Mouse (Mus musculus): ENCODE data around the gene Csad. TPM values are rescaled to one million over a fixed set of nuclear protein-coding genes. Genes with fewer than 3 reads are reported as not detected.

Gene Csad
- polyA plus RNA-seq, 1 experiment: 42.7 TPM

- TF ChIP-seq POLR2A (IDR thresholded peaks at IDR 0.05; ENCODE audit: low read depth, low read length) (no peak), CTCF (IDR thresholded peaks at IDR 0.05; ENCODE audit: borderline replicate concordance, insufficient read depth, low read length) (no peak)
- no peak overlapping the region for H3K4me3 ChIP-seq (ENCODE audit: insufficient read depth, low read length)
- H3K27ac ChIP-seq (ENCODE audit: insufficient read depth, low read length): no peak overlapping the region
- H3K4me1 ChIP-seq (ENCODE audit: control insufficient read depth, insufficient read depth, low read length): no peaks in the 10 kb centered on the region
Measured at GRCm38 (mm10) chr15:102177417-102177816, 27.1 kb downstream of the Csad start.

DNA sequence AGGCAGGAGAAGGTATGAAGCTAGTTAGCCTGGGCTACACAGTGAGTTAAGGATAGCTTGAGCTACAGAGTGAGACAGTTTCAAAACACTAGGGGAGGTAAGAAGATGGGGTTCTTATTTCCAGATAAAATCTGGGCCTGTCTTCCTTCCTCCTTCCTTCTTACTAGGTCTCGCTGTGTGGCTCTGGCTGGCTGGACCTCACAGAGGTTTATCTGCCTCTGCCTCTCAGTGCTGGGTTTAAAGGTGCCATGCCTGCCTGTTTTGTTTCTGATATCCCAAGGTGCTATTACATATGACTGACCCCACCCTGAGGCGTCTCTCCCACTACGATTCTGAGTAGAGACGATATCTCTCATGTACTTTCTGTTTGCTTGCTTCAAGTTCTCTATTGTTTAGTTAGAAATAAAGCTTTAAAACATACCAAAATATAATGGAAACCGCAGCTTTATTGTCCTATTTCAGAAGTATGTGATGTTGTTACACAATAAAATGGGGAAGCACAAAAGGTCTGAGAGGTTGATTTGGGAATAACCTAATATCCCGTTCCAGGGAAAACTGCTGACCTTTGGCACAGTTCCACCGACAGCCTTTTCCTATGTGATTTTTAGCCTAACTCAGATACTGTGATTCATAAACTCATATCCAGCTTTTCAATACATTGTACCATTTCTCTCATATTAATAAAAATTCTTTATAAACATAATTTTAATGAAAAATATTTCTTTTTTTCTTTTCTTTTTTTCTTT lies 27.8 kb downstream of the Csad start:
- Histone ChIP-seq H3K4me1 (ENCODE audit: control insufficient read depth, insufficient read depth, low read length) (no peaks in the 10 kb centered on the region), H3K4me3 (ENCODE audit: insufficient read depth, low read length) (no peak overlapping the region), H3K27ac (ENCODE audit: insufficient read depth, low read length) (no peak overlapping the region)
- TF ChIP-seq POLR2A (IDR thresholded peaks at IDR 0.05; ENCODE audit: low read depth, low read length) (no peak), CTCF (IDR thresholded peaks at IDR 0.05; ENCODE audit: borderline replicate concordance, insufficient read depth, low read length) (no peak)

- Histone ChIP-seq H3K4me1 (ENCODE audit: control insufficient read depth, insufficient read depth, low read length) (no peaks in the 10 kb centered on the region), H3K4me3 (ENCODE audit: insufficient read depth, low read length) (no peak overlapping the region), H3K27ac (ENCODE audit: insufficient read depth, low read length) (no peak overlapping the region)
- no peak for TF ChIP-seq POLR2A (IDR thresholded peaks at IDR 0.05; ENCODE audit: low read depth, low read length)
Measured at GRCm38 (mm10) chr15:102175736-102176319, 28.7 kb downstream of the Csad start.

DNA sequence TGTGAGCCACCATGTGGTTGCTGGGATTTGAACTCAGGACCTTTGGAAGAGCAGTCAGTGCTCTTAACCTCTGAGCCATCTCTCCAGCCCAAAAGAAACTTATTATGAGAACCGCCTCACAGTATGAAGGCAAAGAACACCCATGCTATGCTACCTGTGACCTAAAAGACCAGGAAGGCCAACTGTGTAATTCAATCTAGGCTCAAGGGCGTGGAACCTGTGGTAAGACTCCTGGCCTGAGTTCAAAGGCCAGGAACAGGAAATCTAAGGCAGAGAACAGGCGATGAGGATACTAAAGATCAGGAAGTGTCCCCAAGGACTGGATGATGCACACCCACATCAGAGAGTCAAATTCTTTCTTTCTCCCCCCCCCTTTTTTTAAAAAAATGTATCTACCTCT lies 30.9 kb downstream of the Csad start:
- peaks cover 1% of the 10 kb centered on the region for H3K4me1 ChIP-seq (ENCODE audit: control insufficient read depth, insufficient read depth, low read length)
- H3K4me3 ChIP-seq (ENCODE audit: insufficient read depth, low read length): no peak overlapping the region
- no peak for TF ChIP-seq POLR2A (IDR thresholded peaks at IDR 0.05; ENCODE audit: low read depth, low read length)
- no peak for TF ChIP-seq CTCF (IDR thresholded peaks at IDR 0.05; ENCODE audit: borderline replicate concordance, insufficient read depth, low read length)
- no peak overlapping the region for H3K27ac ChIP-seq (ENCODE audit: insufficient read depth, low read length)

GRCm38 (mm10) chr15:102169064-102169463 lies 35.5 kb downstream of the Csad start:
- no peak overlapping the region for H3K4me3 ChIP-seq (ENCODE audit: insufficient read depth, low read length)
- H3K4me1 ChIP-seq (ENCODE audit: control insufficient read depth, insufficient read depth, low read length): peaks cover 17% of the 10 kb centered on the region
- no peak for TF ChIP-seq CTCF (IDR thresholded peaks at IDR 0.05; ENCODE audit: borderline replicate concordance, insufficient read depth, low read length)
- TF ChIP-seq POLR2A (IDR thresholded peaks at IDR 0.05; ENCODE audit: low read depth, low read length): no peak
- no peak overlapping the region for H3K27ac ChIP-seq (ENCODE audit: insufficient read depth, low read length)

DNA sequence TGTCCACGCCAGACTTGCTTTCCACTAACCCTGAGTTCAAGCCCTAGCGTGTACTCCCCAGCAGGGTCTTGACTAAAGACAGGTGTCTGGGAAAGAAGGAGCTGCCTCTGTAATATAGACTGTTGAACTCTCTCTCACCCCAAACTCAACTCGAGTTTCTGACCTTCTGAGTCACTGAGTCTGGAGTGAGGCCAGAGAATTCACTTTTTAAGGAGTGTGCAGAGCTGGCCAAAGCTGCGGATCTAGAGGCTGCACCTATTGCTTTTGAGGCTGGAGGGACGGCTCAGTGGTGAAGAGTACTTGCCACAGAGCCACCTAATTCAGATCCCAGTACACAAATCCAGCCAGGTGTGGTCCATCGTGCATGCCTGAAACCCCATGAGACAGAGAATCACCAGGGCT lies 36.9 kb downstream of the Csad start:
- peaks cover 17% of the 10 kb centered on the region for H3K4me1 ChIP-seq (ENCODE audit: control insufficient read depth, insufficient read depth, low read length)
- peak overlapping the region; percentile 83 for H3K27ac ChIP-seq (ENCODE audit: insufficient read depth, low read length)
- TF ChIP-seq CTCF (IDR thresholded peaks at IDR 0.05; ENCODE audit: borderline replicate concordance, insufficient read depth, low read length) (no peak), POLR2A (IDR thresholded peaks at IDR 0.05; ENCODE audit: low read depth, low read length) (no peak)
- H3K4me3 ChIP-seq (ENCODE audit: insufficient read depth, low read length): no peak overlapping the region

DNA sequence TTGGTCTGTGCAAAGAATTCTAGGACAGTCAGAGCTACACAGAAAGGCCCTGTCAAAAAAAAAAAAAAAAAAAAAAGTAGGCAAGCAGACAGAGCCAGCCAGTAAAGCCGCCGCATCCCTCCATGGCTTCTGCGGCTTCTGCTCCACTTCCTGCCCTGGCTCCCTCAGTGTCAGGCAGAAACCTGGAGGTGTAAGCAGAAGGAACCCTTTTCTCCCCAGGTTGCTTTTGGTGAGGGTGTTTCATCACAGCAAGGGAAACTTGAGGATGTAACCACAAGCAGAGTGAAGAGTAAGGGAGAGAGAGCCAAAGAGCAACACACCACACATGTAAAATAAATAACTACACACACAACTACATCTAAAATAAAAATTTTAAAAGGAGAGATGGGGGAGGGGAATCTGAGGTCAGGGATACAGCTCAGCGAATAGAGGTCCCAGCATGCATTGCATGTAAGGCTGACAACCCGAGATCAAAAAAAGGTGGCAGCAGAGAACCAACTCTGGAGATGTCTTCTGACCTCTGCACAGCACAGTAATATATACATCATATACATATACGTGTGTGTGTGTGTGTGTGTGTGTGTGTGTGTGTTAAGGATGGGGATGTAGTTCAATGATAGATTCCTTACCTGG lies 38.9 kb downstream of the Csad start:
- peaks cover 17% of the 10 kb centered on the region for H3K4me1 ChIP-seq (ENCODE audit: control insufficient read depth, insufficient read depth, low read length)
- no peak for TF ChIP-seq CTCF (IDR thresholded peaks at IDR 0.05; ENCODE audit: borderline replicate concordance, insufficient read depth, low read length)
- no peak overlapping the region for H3K4me3 ChIP-seq (ENCODE audit: insufficient read depth, low read length)
- no peak overlapping the region for H3K27ac ChIP-seq (ENCODE audit: insufficient read depth, low read length)

GRCm38 (mm10) chr15:102163900-102164693 lies 40.4 kb downstream of the Csad start:
- H3K4me3 ChIP-seq (ENCODE audit: insufficient read depth, low read length): no peak overlapping the region
- no peak overlapping the region for H3K27ac ChIP-seq (ENCODE audit: insufficient read depth, low read length)
- H3K4me1 ChIP-seq (ENCODE audit: control insufficient read depth, insufficient read depth, low read length): peaks cover 17% of the 10 kb centered on the region
- TF ChIP-seq CTCF (IDR thresholded peaks at IDR 0.05; ENCODE audit: borderline replicate concordance, insufficient read depth, low read length): no peak
- TF ChIP-seq POLR2A (IDR thresholded peaks at IDR 0.05; ENCODE audit: low read depth, low read length): no peak

GRCm38 (mm10) chr15:102160415-102161060 lies 44.0 kb downstream of the Csad start:
- H3K4me3 ChIP-seq (ENCODE audit: insufficient read depth, low read length): no peak overlapping the region
- TF ChIP-seq POLR2A (IDR thresholded peaks at IDR 0.05; ENCODE audit: low read depth, low read length): no peak
- no peak for TF ChIP-seq CTCF (IDR thresholded peaks at IDR 0.05; ENCODE audit: borderline replicate concordance, insufficient read depth, low read length)
- H3K4me1 ChIP-seq (ENCODE audit: control insufficient read depth, insufficient read depth, low read length): no peaks in the 10 kb centered on the region; the same call in 1 of the 2 replicates
- H3K27ac ChIP-seq (ENCODE audit: insufficient read depth, low read length): no peak overlapping the region
